Mouse (Mus musculus): ENCODE measurements around the gene Syt7. TPM values are rescaled to one million over a fixed set of nuclear protein-coding genes. Genes with fewer than 3 reads are reported as not detected.

The Syt7 gene
- polyA plus RNA-seq, 1 experiment, result 0.37 TPM

GRCm38 (mm10) chr19:10459907-10460306, 71.0 kb downstream of the Syt7 start:
- H3K4me1 ChIP-seq (ENCODE audit: control insufficient read depth, insufficient read depth, low read length), result no peaks in the 10 kb centered on the region; the same call in 1 of the 2 replicates
- 61% methylated on average over 11 of the region's 11 CpGs for WGBS
- TF ChIP-seq POLR2A (IDR thresholded peaks at IDR 0.05; ENCODE audit: borderline replicate concordance, control insufficient read depth, low read depth, low read length) (no peak), CTCF (IDR thresholded peaks at IDR 0.05; ENCODE audit: control insufficient read depth, insufficient read depth, low read length) (no peak)
- no peak overlapping the region for H3K4me3 ChIP-seq (replicated peaks; ENCODE audit: control insufficient read depth, low read depth, low read length)
- H3K27ac ChIP-seq (ENCODE audit: control insufficient read depth, insufficient read depth, low read depth, low read length, poor library complexity), result no peak overlapping the region

- TF ChIP-seq CTCF (IDR thresholded peaks at IDR 0.05; ENCODE audit: control insufficient read depth, insufficient read depth, low read length), result no peak
- no peak for TF ChIP-seq POLR2A (IDR thresholded peaks at IDR 0.05; ENCODE audit: borderline replicate concordance, control insufficient read depth, low read depth, low read length)
- H3K27ac ChIP-seq (ENCODE audit: control insufficient read depth, insufficient read depth, low read depth, low read length, poor library complexity), result no peak overlapping the region
- WGBS, result 31% methylated on average over 7 of the region's 7 CpGs
- H3K4me1 ChIP-seq (ENCODE audit: control insufficient read depth, insufficient read depth, low read length), result no peaks in the 10 kb centered on the region; the same call in 1 of the 2 replicates
- no peak overlapping the region for H3K4me3 ChIP-seq (replicated peaks; ENCODE audit: control insufficient read depth, low read depth, low read length)
These were observed 72.7 kb downstream of the Syt7 start for GRCm38 (mm10) chr19:10461584-10461983.

GRCm38 (mm10) chr19:10464427-10464826, 75.5 kb downstream of the Syt7 start:
- Histone ChIP-seq H3K27ac (ENCODE audit: control insufficient read depth, insufficient read depth, low read depth, low read length, poor library complexity) (no peak overlapping the region), H3K4me1 (ENCODE audit: control insufficient read depth, insufficient read depth, low read length) (peaks cover 4% of the 10 kb centered on the region), H3K4me3 (replicated peaks; ENCODE audit: control insufficient read depth, low read depth, low read length) (no peak overlapping the region)
- WGBS, result 61% methylated on average over 4 of the region's 4 CpGs
- TF ChIP-seq POLR2A (IDR thresholded peaks at IDR 0.05; ENCODE audit: borderline replicate concordance, control insufficient read depth, low read depth, low read length) (no peak), CTCF (IDR thresholded peaks at IDR 0.05; ENCODE audit: control insufficient read depth, insufficient read depth, low read length) (no peak)

- H3K4me1 ChIP-seq (ENCODE audit: control insufficient read depth, insufficient read depth, low read length), result peaks cover 4% of the 10 kb centered on the region
- H3K27ac ChIP-seq (ENCODE audit: control insufficient read depth, insufficient read depth, low read depth, low read length, poor library complexity), result peak overlapping the region; percentile 24
- 64% methylated on average over 8 of the region's 8 CpGs for whole genome bisulfite sequencing
- TF ChIP-seq CTCF (IDR thresholded peaks at IDR 0.05; ENCODE audit: control insufficient read depth, insufficient read depth, low read length) (no peak), POLR2A (IDR thresholded peaks at IDR 0.05; ENCODE audit: borderline replicate concordance, control insufficient read depth, low read depth, low read length) (no peak)
- H3K4me3 ChIP-seq (replicated peaks; ENCODE audit: control insufficient read depth, low read depth, low read length), result no peak overlapping the region
These were observed 80.3 kb downstream of the Syt7 start for GRCm38 (mm10) chr19:10469171-10469658.

- 68% methylated on average over 3 of the region's 3 CpGs for WGBS
- peaks cover 4% of the 10 kb centered on the region for H3K4me1 ChIP-seq (ENCODE audit: control insufficient read depth, insufficient read depth, low read length)
- H3K4me3 ChIP-seq (replicated peaks; ENCODE audit: control insufficient read depth, low read depth, low read length), result no peak overlapping the region
- H3K27ac ChIP-seq (ENCODE audit: control insufficient read depth, insufficient read depth, low read depth, low read length, poor library complexity), result no peak overlapping the region
- TF ChIP-seq CTCF (IDR thresholded peaks at IDR 0.05; ENCODE audit: control insufficient read depth, insufficient read depth, low read length) (no peak), POLR2A (IDR thresholded peaks at IDR 0.05; ENCODE audit: borderline replicate concordance, control insufficient read depth, low read depth, low read length) (no peak)
These were observed 84.1 kb downstream of the Syt7 start for GRCm38 (mm10) chr19:10472958-10473357.

- H3K4me1 ChIP-seq (ENCODE audit: control insufficient read depth, insufficient read depth, low read length), result no peaks in the 10 kb centered on the region; the same call in 1 of the 2 replicates
- TF ChIP-seq CTCF (IDR thresholded peaks at IDR 0.05; ENCODE audit: control insufficient read depth, insufficient read depth, low read length) (no peak), POLR2A (IDR thresholded peaks at IDR 0.05; ENCODE audit: borderline replicate concordance, control insufficient read depth, low read depth, low read length) (no peak)
- 41% methylated on average over 6 of the region's 6 CpGs for WGBS
These were observed 84.9 kb downstream of the Syt7 start for GRCm38 (mm10) chr19:10473779-10474178.

GRCm38 (mm10) chr19:10479541-10479940, 90.7 kb downstream of the Syt7 start:
- no peaks in the 10 kb centered on the region for H3K4me1 ChIP-seq (ENCODE audit: control insufficient read depth, insufficient read depth, low read length)
- TF ChIP-seq POLR2A (IDR thresholded peaks at IDR 0.05; ENCODE audit: borderline replicate concordance, control insufficient read depth, low read depth, low read length) (no peak), CTCF (IDR thresholded peaks at IDR 0.05; ENCODE audit: control insufficient read depth, insufficient read depth, low read length) (no peak)
- no peak overlapping the region for H3K27ac ChIP-seq (ENCODE audit: control insufficient read depth, insufficient read depth, low read depth, low read length, poor library complexity)
- H3K4me3 ChIP-seq (replicated peaks; ENCODE audit: control insufficient read depth, low read depth, low read length), result no peak overlapping the region
- 44% methylated on average over 4 of the region's 4 CpGs for WGBS

More at GRCm38 (mm10) chr19:10473779-10474178, 84.9 kb downstream of the Syt7 start:
- Histone ChIP-seq H3K27ac (ENCODE audit: control insufficient read depth, insufficient read depth, low read depth, low read length, poor library complexity) (no peak overlapping the region), H3K4me3 (replicated peaks; ENCODE audit: control insufficient read depth, low read depth, low read length) (no peak overlapping the region)

GRCm38 (mm10) chr19:10482703-10483102, 93.8 kb downstream of the Syt7 start, which contains the start of gene Ppp1r32:
Gene Ppp1r32 (minus strand): TSS chr19:10482928.
- no peak within 1 kb of the TSS for H3K27ac ChIP-seq (ENCODE audit: control insufficient read depth, insufficient read depth, low read depth, low read length, poor library complexity)
- no peak within 1 kb of the TSS for H3K4me3 ChIP-seq (replicated peaks; ENCODE audit: control insufficient read depth, low read depth, low read length)
- WGBS, result 53% methylated on average over 6 of the region's 6 CpGs
- TF ChIP-seq CTCF (IDR thresholded peaks at IDR 0.05; ENCODE audit: control insufficient read depth, insufficient read depth, low read length) (no peak), POLR2A (IDR thresholded peaks at IDR 0.05; ENCODE audit: borderline replicate concordance, control insufficient read depth, low read depth, low read length) (no peak)
- no peaks in the 10 kb centered on the region for H3K4me1 ChIP-seq (ENCODE audit: control insufficient read depth, insufficient read depth, low read length)

Measured in bone marrow, adult 2 months (tissue).